Mouse (Mus musculus): ENCODE measurements around the gene Tmeff2.

- TF ChIP-seq CTCF (conservative IDR thresholded peaks at IDR 0.05; ENCODE audit: low read length) = no peak
- TF ChIP-seq NANOG (IDR thresholded peaks at IDR 0.05; ENCODE audit: borderline replicate concordance, low read length) = no peak
- no peak for TF ChIP-seq POU5F1 (IDR thresholded peaks at IDR 0.05; ENCODE audit: borderline replicate concordance, low read length)
Observed at GRCm38 (mm10) chr1:50927679-50928187, 27.3 kb downstream of the Tmeff2 start.
